Mouse (Mus musculus): ENCODE results near the gene Sh3bgrl. TPM values are rescaled to one million over a fixed set of nuclear protein-coding genes. Genes with fewer than 3 reads are reported as not detected.

Gene Sh3bgrl
- polyA plus RNA-seq, 1 experiment from 2014 or later: 121 TPM

GRCm38 (mm10) chrX:109196468-109196867 is 101.3 kb downstream of the Sh3bgrl start, which contains the start of gene Gm6377:
Gene Gm6377 (plus strand): TSS chrX:109196756.
- H3K4me3 ChIP-seq (ENCODE audit: low read length): no peak within 1 kb of the TSS
- H3K4me2 ChIP-seq (replicated peaks; ENCODE audit: low read depth, low read length): no peak within 1 kb of the TSS
- H3K27me3 ChIP-seq (ENCODE audit: insufficient read depth, low read length): no peaks in the 10 kb centered on the region
- no peaks in the 10 kb centered on the region for H3K4me1 ChIP-seq (ENCODE audit: insufficient read depth, low read length)
- H3K27ac ChIP-seq (ENCODE audit: low read length): no peak within 1 kb of the TSS
- H3K9ac ChIP-seq (replicated peaks; ENCODE audit: low read length): no peak within 1 kb of the TSS
- H3K9me3 ChIP-seq (ENCODE audit: low read length): no peaks in the 10 kb centered on the region
- H3K36me3 ChIP-seq (ENCODE audit: insufficient read depth, low read length): no peaks in the 10 kb centered on the region
- WGBS: 75% methylated on average over 4 of the region's 4 CpGs
- no peak for ATAC-seq (ENCODE audit: low FRiP score, low TSS enrichment)

GRCm38 (mm10) chrX:109207843-109208242 is 112.7 kb downstream of the Sh3bgrl start:
- Histone ChIP-seq H3K4me2 (replicated peaks; ENCODE audit: low read depth, low read length) (no peak overlapping the region), H3K27ac (ENCODE audit: low read length) (no peak overlapping the region), H3K9me3 (ENCODE audit: low read length) (no peaks in the 10 kb centered on the region), H3K9ac (replicated peaks; ENCODE audit: low read length) (no peak overlapping the region), H3K27me3 (ENCODE audit: insufficient read depth, low read length) (no peaks in the 10 kb centered on the region), H3K36me3 (ENCODE audit: insufficient read depth, low read length) (no peaks in the 10 kb centered on the region), H3K4me3 (ENCODE audit: low read length) (no peak overlapping the region), H3K4me1 (ENCODE audit: insufficient read depth, low read length) (no peaks in the 10 kb centered on the region)
- no peak for ATAC-seq (ENCODE audit: low FRiP score, low TSS enrichment)

- no peak for ATAC-seq (ENCODE audit: low FRiP score, low TSS enrichment)
- H3K9ac ChIP-seq (replicated peaks; ENCODE audit: low read length): no peak overlapping the region
- no peaks in the 10 kb centered on the region for H3K36me3 ChIP-seq (ENCODE audit: insufficient read depth, low read length)
- H3K27me3 ChIP-seq (ENCODE audit: insufficient read depth, low read length): no peaks in the 10 kb centered on the region
- no peaks in the 10 kb centered on the region for H3K4me1 ChIP-seq (ENCODE audit: insufficient read depth, low read length)
- H3K27ac ChIP-seq (ENCODE audit: low read length): no peak overlapping the region
- WGBS: 96% methylated on average over 1 of the region's 1 CpGs
- H3K4me3 ChIP-seq (ENCODE audit: low read length): no peak overlapping the region
- no peaks in the 10 kb centered on the region for H3K9me3 ChIP-seq (ENCODE audit: low read length)
- no peak overlapping the region for H3K4me2 ChIP-seq (replicated peaks; ENCODE audit: low read depth, low read length)
Measured at GRCm38 (mm10) chrX:109228720-109229119, 133.6 kb downstream of the Sh3bgrl start.

- Histone ChIP-seq H3K9ac (replicated peaks; ENCODE audit: low read length) (no peak overlapping the region), H3K36me3 (ENCODE audit: insufficient read depth, low read length) (no peaks in the 10 kb centered on the region), H3K27me3 (ENCODE audit: insufficient read depth, low read length) (no peaks in the 10 kb centered on the region), H3K27ac (ENCODE audit: low read length) (no peak overlapping the region), H3K9me3 (ENCODE audit: low read length) (no peaks in the 10 kb centered on the region), H3K4me2 (replicated peaks; ENCODE audit: low read depth, low read length) (no peak overlapping the region), H3K4me3 (ENCODE audit: low read length) (no peak overlapping the region), H3K4me1 (ENCODE audit: insufficient read depth, low read length) (no peaks in the 10 kb centered on the region)
- 87% methylated on average over 3 of the region's 3 CpGs for WGBS
- ATAC-seq (ENCODE audit: low FRiP score, low TSS enrichment): no peak
Measured at GRCm38 (mm10) chrX:109235383-109236036, 140.3 kb downstream of the Sh3bgrl start.

- Histone ChIP-seq H3K4me1 (ENCODE audit: insufficient read depth, low read length) (no peaks in the 10 kb centered on the region), H3K4me3 (ENCODE audit: low read length) (no peak overlapping the region), H3K4me2 (replicated peaks; ENCODE audit: low read depth, low read length) (no peak overlapping the region), H3K27ac (ENCODE audit: low read length) (no peak overlapping the region), H3K9me3 (ENCODE audit: low read length) (no peaks in the 10 kb centered on the region), H3K36me3 (ENCODE audit: insufficient read depth, low read length) (no peaks in the 10 kb centered on the region), H3K27me3 (ENCODE audit: insufficient read depth, low read length) (no peaks in the 10 kb centered on the region), H3K9ac (replicated peaks; ENCODE audit: low read length) (no peak overlapping the region)
- no peak for ATAC-seq (ENCODE audit: low FRiP score, low TSS enrichment)
Measured at GRCm38 (mm10) chrX:109238163-109238562, 143.0 kb downstream of the Sh3bgrl start.

Other genes with a start within 250 kb of the Sh3bgrl start
- gene Hmgn5, start 82.0 kb upstream of the Sh3bgrl start, polyA plus RNA-seq (2015; fragmentation: Nextera tagmentation; extraction: Ambion mirVana): 19.7 and 26.5 TPM in 2 replicates
- gene Gm6377, start 101.4 kb downstream of the Sh3bgrl start, polyA plus RNA-seq (2015; fragmentation: Nextera tagmentation; extraction: Ambion mirVana): 0.15 TPM in 1 of 2 replicates, not detected in the other

All from kidney, embryonic 16.5 days (tissue).